13 mouse cellular contexts compared by ENCODE assay signal in genomic region chr11:109561445-109561844, GRCm38 (mm10). TPM values are rescaled to one million over a fixed set of nuclear protein-coding genes. Genes with fewer than 3 reads are reported as not detected.
A peak's percentile ranks its signal among the peaks of the same experiment; 100 is the strongest.
DNase-seq lines count a peak whose midpoint lies in the region; ATAC-seq and TF ChIP-seq lines count a peak whose summit lies in the region.
"Had no signal": no experiment of that assay in that cellular context is flagged by ENCODE, and none has a peak within 500 bp of the region (broad histone marks: within the 10 kb centered on the region; RNA-seq: fewer than 3 reads in every experiment).

No protein-coding gene starts in this region.

- no peak overlapping the region for H3K9ac ChIP-seq in heart, postnatal 0 days (replicated peaks; ENCODE audit: low read depth, low read length)
- no peak overlapping the region for H3K9ac ChIP-seq in lung, embryonic 15.5 days
- H3K9ac ChIP-seq in liver, embryonic 15.5 days, result no peak overlapping the region
- no peak overlapping the region for H3K9ac ChIP-seq in stomach, postnatal 0 days (ENCODE audit: low read length)

- no peaks in the 10 kb centered on the region for H3K36me3 ChIP-seq in heart, postnatal 0 days (replicated peaks; ENCODE audit: control insufficient read depth, insufficient read depth, low read length)
- no peaks in the 10 kb centered on the region for H3K36me3 ChIP-seq in lung, embryonic 15.5 days
- no peaks in the 10 kb centered on the region for H3K36me3 ChIP-seq in liver, embryonic 15.5 days (replicated peaks)
- H3K36me3 ChIP-seq in stomach, postnatal 0 days (ENCODE audit: control insufficient read depth, insufficient read depth, low read length), result no peaks in the 10 kb centered on the region

- no peak for ATAC-seq in heart, postnatal 0 days (ENCODE audit: insufficient read depth, low read depth)
- no peak for ATAC-seq in lung, embryonic 15.5 days (ENCODE audit: borderline replicate concordance, extremely low read depth, low FRiP score, low TSS enrichment)
- no peak for ATAC-seq in liver, embryonic 15.5 days (ENCODE audit: insufficient read depth)
- no peak for ATAC-seq in stomach, postnatal 0 days (ENCODE audit: low FRiP score, low TSS enrichment)
- ATAC-seq: forebrain, embryonic 14.5 days; hindbrain, postnatal 0 days; midbrain, embryonic 16.5 days had no signal

- no peaks in the 10 kb centered on the region for H3K27me3 ChIP-seq in heart, postnatal 0 days (ENCODE audit: control insufficient read depth, insufficient read depth, low read length)
- no peaks in the 10 kb centered on the region for H3K27me3 ChIP-seq in lung, embryonic 15.5 days
- no peaks in the 10 kb centered on the region for H3K27me3 ChIP-seq in liver, embryonic 15.5 days
- H3K27me3 ChIP-seq in stomach, postnatal 0 days (ENCODE audit: control insufficient read depth, insufficient read depth, low read length), result no peaks in the 10 kb centered on the region
- H3K27me3 ChIP-seq: megakaryocyte, embryonic 14.5 days had no signal

- H3K9me3 ChIP-seq in heart, postnatal 0 days (replicated peaks; ENCODE audit: control insufficient read depth, low read length), result no peaks in the 10 kb centered on the region
- H3K9me3 ChIP-seq in lung, embryonic 15.5 days, result no peaks in the 10 kb centered on the region
- no peaks in the 10 kb centered on the region for H3K9me3 ChIP-seq in liver, embryonic 15.5 days (replicated peaks)
- H3K9me3 ChIP-seq in stomach, postnatal 0 days (ENCODE audit: control insufficient read depth, low read length), result no peaks in the 10 kb centered on the region

- H3K4me1 ChIP-seq in heart, postnatal 0 days (ENCODE audit: control insufficient read depth, insufficient read depth), result peaks cover 18% of the 10 kb centered on the region; the same call in 1 of the 2 replicates
- H3K4me1 ChIP-seq in lung, embryonic 15.5 days, result peaks cover 19% of the 10 kb centered on the region
- peaks cover 60% of the 10 kb centered on the region for H3K4me1 ChIP-seq in liver, embryonic 15.5 days (replicated peaks)
- no peaks in the 10 kb centered on the region for H3K4me1 ChIP-seq in stomach, postnatal 0 days (replicated peaks; ENCODE audit: control insufficient read depth, insufficient read depth)

- no peak for TF ChIP-seq EP300 in heart, postnatal 0 days (IDR thresholded peaks at IDR 0.05; ENCODE audit: low read depth)
- no peak for TF ChIP-seq EP300 in stomach, postnatal 0 days (optimal IDR thresholded peaks at IDR 0.05)

- no peak for TF ChIP-seq CTCF in heart, postnatal 0 days (IDR thresholded peaks at IDR 0.05; ENCODE audit: low read depth)
- no peak for TF ChIP-seq CTCF in stomach, postnatal 0 days (IDR thresholded peaks at IDR 0.05; ENCODE audit: low read depth)

- H3K4me3 ChIP-seq in heart, postnatal 0 days (ENCODE audit: low read depth, low read length), result no peak overlapping the region
- H3K4me3 ChIP-seq in lung, embryonic 15.5 days, result no peak overlapping the region
- H3K4me3 ChIP-seq in liver, embryonic 15.5 days (replicated peaks), result no peak overlapping the region
- H3K4me3 ChIP-seq in stomach, postnatal 0 days (ENCODE audit: low read depth, low read length), result no peak overlapping the region
- H3K4me3 ChIP-seq: erythroblast, embryonic 14.5 days had no signal

- H3K4me2 ChIP-seq in heart, postnatal 0 days (ENCODE audit: low read depth, low read length), result no peak overlapping the region
- H3K4me2 ChIP-seq in lung, embryonic 15.5 days, result no peak overlapping the region
- no peak overlapping the region for H3K4me2 ChIP-seq in liver, embryonic 15.5 days
- H3K4me2 ChIP-seq in stomach, postnatal 0 days (replicated peaks; ENCODE audit: low read depth), result no peak overlapping the region

- 67% methylated on average over 3 of the region's 3 CpGs for WGBS in heart, postnatal 0 days
- WGBS in lung, embryonic 15.5 days, result 32% methylated on average over 3 of the region's 3 CpGs
- WGBS in liver, embryonic 15.5 days (ENCODE audit: insufficient replicate concordance), result 77% methylated on average over 3 of the region's 3 CpGs
- 54% methylated on average over 3 of the region's 3 CpGs for WGBS in stomach, postnatal 0 days

- peak overlapping the region; percentile 71 for H3K27ac ChIP-seq in heart, postnatal 0 days (ENCODE audit: low read depth)
- peak overlapping the region; percentile 70 for H3K27ac ChIP-seq in lung, embryonic 15.5 days
- peak overlapping the region; percentile 72 for H3K27ac ChIP-seq in liver, embryonic 15.5 days (replicated peaks)
- H3K27ac ChIP-seq in stomach, postnatal 0 days (replicated peaks), result peak overlapping the region; percentile 30; the same call in 1 of the 2 replicates
- H3K27ac ChIP-seq: hindbrain, postnatal 0 days had no signal

- DNase-seq in heart, postnatal 0 days (ENCODE audit: low spot score), result no peak
- DNase-seq in heart, adult 9 months (ENCODE audit: low spot score in 2 of 2), result no peak
- DNase-seq in lung, postnatal 4 days, result no peak
- DNase-seq in stomach, postnatal 0 days (ENCODE audit: low spot score), result no peak
- DNase-seq in adrenal gland, adult 18-20 months (ENCODE audit: low spot score in 2 of 2), result no peak
- DNase-seq: right cerebral cortex, adult 18-20 months had no signal

RNA-seq across cellular contexts. Expression of gene Wipi1, which starts 50.3 kb away (rescaled TPM):
- total RNA-seq in heart, postnatal 0 days (2014; rRNA removed; ENCODE audit: low replicate concordance), result 40.8 and 53.2 TPM in 2 replicates
- polyA plus RNA-seq in heart, postnatal 0 days (2015; fragmentation: Nextera tagmentation; extraction: Ambion mirVana), result 65.4 and 67.1 TPM in 2 replicates
- 42.1 and 44.6 TPM in 2 replicates for polyA plus RNA-seq in lung, embryonic 15.5 days (2015; fragmentation: Nextera tagmentation; extraction: Ambion mirVana)
- 24.2 and 25.9 TPM in 2 replicates for polyA plus RNA-seq in liver, embryonic 15.5 days (2015; fragmentation: Nextera tagmentation; extraction: Ambion mirVana)
- 35.3 and 40.5 TPM in 2 replicates for polyA plus RNA-seq in stomach, postnatal 0 days (2015; fragmentation: Nextera tagmentation; extraction: Ambion mirVana)
- total RNA-seq in adrenal gland, adult 18-20 months (2021), result 10 to 100 TPM; 18.1 to 28.9 TPM
